ENCODE assay signal across 8 mouse cellular contexts in genomic region chr12:70799231-70800002, GRCm38 (mm10). TPM values are rescaled to one million over a fixed set of nuclear protein-coding genes. Genes with fewer than 3 reads are reported as not detected.
A peak's percentile ranks its signal among the peaks of the same experiment; 100 is the strongest.
DNase-seq lines count a peak whose midpoint lies in the region; ATAC-seq and TF ChIP-seq lines count a peak whose summit lies in the region.

No protein-coding gene starts in this region.

- H3K4me1 ChIP-seq in intestine, postnatal 0 days (replicated peaks; ENCODE audit: control insufficient read depth, insufficient read depth, low read length), result no peaks in the 10 kb centered on the region
- H3K4me1 ChIP-seq in small intestine, adult 2 months (ENCODE audit: control insufficient read depth, insufficient read depth, insufficient read length, low read length), result no peaks in the 10 kb centered on the region

- peak; percentile 21 for DNase-seq in kidney, postnatal 10 days
- DNase-seq in kidney, adult 8-10 months, result no peak
- DNase-seq in embryo, embryonic 9.5 days (ENCODE audit: extremely low spot score), result peak; percentile 39
- no peak for DNase-seq in c-Kit-positive CD71-positive TER-119-positive erythroid progenitor cells, embryonic 14.5 days (ENCODE audit: low spot score)
- no peak for DNase-seq in cerebellum, postnatal 36 days

- peak overlapping the region; percentile 51 for H3K4me2 ChIP-seq in intestine, postnatal 0 days (replicated peaks; ENCODE audit: low read depth)

- 30% methylated on average over 19 of the region's 19 CpGs for WGBS in intestine, postnatal 0 days
- 35% methylated on average over 19 of the region's 19 CpGs for WGBS in small intestine, adult 2 months

- H3K36me3 ChIP-seq in intestine, postnatal 0 days (ENCODE audit: control insufficient read depth, insufficient read depth), result no peaks in the 10 kb centered on the region
- H3K36me3 ChIP-seq in small intestine, adult 2 months (ENCODE audit: control insufficient read depth, insufficient read depth, low read length), result no peaks in the 10 kb centered on the region

- H3K9me3 ChIP-seq in intestine, postnatal 0 days (ENCODE audit: control insufficient read depth), result no peaks in the 10 kb centered on the region

- H3K27ac ChIP-seq in intestine, postnatal 0 days (ENCODE audit: low read depth, low read length), result 0 out of 2 replicates have a peak overlapping the region, but pooled peaks have one; percentile 15
- H3K27ac ChIP-seq in small intestine, adult 2 months (ENCODE audit: insufficient read depth, low read depth, low read length), result 0 out of 2 replicates have a peak overlapping the region, but pooled peaks have one; percentile 2

- ATAC-seq in intestine, postnatal 0 days, result peak; percentile 47
- ATAC-seq in erythroblast, adult 5-6 weeks (replicated peaks; ENCODE audit: low FRiP score, poor library complexity, severe bottlenecking), result no peak

- no peaks in the 10 kb centered on the region for H3K27me3 ChIP-seq in intestine, postnatal 0 days (replicated peaks; ENCODE audit: control insufficient read depth, insufficient read depth, low read length)
- H3K27me3 ChIP-seq in small intestine, adult 2 months (ENCODE audit: control insufficient read depth, insufficient read depth, low read length), result no peaks in the 10 kb centered on the region

- no peak overlapping the region for H3K9ac ChIP-seq in intestine, postnatal 0 days (ENCODE audit: low read depth, low read length)

- TF ChIP-seq POLR2A in small intestine, adult 2 months (IDR thresholded peaks at IDR 0.05; ENCODE audit: low read depth, low read length), result no peak

- TF ChIP-seq CTCF in intestine, postnatal 0 days (IDR thresholded peaks at IDR 0.05; ENCODE audit: low read depth), result no peak
- TF ChIP-seq CTCF in small intestine, adult 2 months (IDR thresholded peaks at IDR 0.05; ENCODE audit: extremely low read depth, insufficient read length, insufficient replicate concordance, low read depth, low read length), result no peak

- no peak overlapping the region for H3K4me3 ChIP-seq in intestine, postnatal 0 days (ENCODE audit: low read depth, low read length)
- no peak overlapping the region for H3K4me3 ChIP-seq in small intestine, adult 2 months (ENCODE audit: low read depth, low read length)

RNA-seq across cellular contexts. Expression of gene Frmd6, which starts 25.9 kb away (rescaled TPM):
- 5.9 and 6.3 TPM in 2 replicates for polyA plus RNA-seq in intestine, postnatal 0 days (2015; fragmentation: Nextera tagmentation; extraction: Ambion mirVana)
- polyA plus RNA-seq in small intestine, adult 2 months (2012; rRNA removed), result 3.0 and 3.4 TPM in 2 replicates
- total RNA-seq in erythroblast, adult 5-6 weeks (2015; ENCODE audit: low replicate concordance), result 0.19 and 1.3 TPM in 2 replicates
- 0.60 and 1.5 TPM in 2 replicates for total RNA-seq in erythroblast, adult 5-6 weeks (2017; ENCODE audit: low replicate concordance)

Comparison
In these comparisons a context has a peak if more than half of its experiments do, and no peak if none do; other contexts are left out.
1. DNase-seq: peak in kidney, postnatal 10 days (single experiment) and embryo, embryonic 9.5 days (single experiment); none in kidney, adult 8-10 months (0 of 2), c-Kit-positive CD71-positive TER-119-positive erythroid progenitor cells, embryonic 14.5 days (single experiment) and cerebellum, postnatal 36 days (0 of 2).